Mouse (Mus musculus): ENCODE measurements at regions not wholly inside any gene's neighbourhood (a gene's known extent, or its start where the extent isn't known, plus 50 kb on each side); places are given as distances from the start of the nearest gene placed in this dataset.

GRCm38 (mm10) chr6:22523582-22524234, 167.7 kb upstream of the Fam3c start:
- no peak for TF ChIP-seq CTCF (IDR thresholded peaks at IDR 0.05; ENCODE audit: low read depth)
- DNase-seq (ENCODE audit: low spot score) = peak; percentile 25
- ATAC-seq = no peak
- no peak overlapping the region for H3K4me2 ChIP-seq (ENCODE audit: low read depth, low read length)
- peak overlapping the region; percentile 16; the same call in 1 of the 2 replicates for H3K27ac ChIP-seq
- H3K9ac ChIP-seq (replicated peaks; ENCODE audit: low read length) = no peak overlapping the region
- no peaks in the 10 kb centered on the region for H3K4me1 ChIP-seq (ENCODE audit: insufficient read depth, low read length)
- H3K4me3 ChIP-seq (ENCODE audit: low read length) = no peak overlapping the region
- H3K27me3 ChIP-seq (ENCODE audit: insufficient read depth, low read length) = no peaks in the 10 kb centered on the region
- WGBS = 73% methylated on average over 9 of the region's 9 CpGs
- no peaks in the 10 kb centered on the region for H3K9me3 ChIP-seq (ENCODE audit: low read length)
- H3K36me3 ChIP-seq (ENCODE audit: insufficient read depth, low read length) = no peaks in the 10 kb centered on the region

- ATAC-seq = no peak
- no peaks in the 10 kb centered on the region for H3K36me3 ChIP-seq (ENCODE audit: insufficient read depth, low read length)
- H3K9ac ChIP-seq (replicated peaks; ENCODE audit: low read length) = no peak overlapping the region
- DNase-seq (ENCODE audit: low spot score) = no peak
- 85% methylated on average over 1 of the region's 1 CpGs for WGBS
- TF ChIP-seq CTCF (IDR thresholded peaks at IDR 0.05; ENCODE audit: low read depth) = no peak
- no peak overlapping the region for H3K4me2 ChIP-seq (ENCODE audit: low read depth, low read length)
- H3K27me3 ChIP-seq (ENCODE audit: insufficient read depth, low read length) = no peaks in the 10 kb centered on the region
- no peaks in the 10 kb centered on the region for H3K4me1 ChIP-seq (ENCODE audit: insufficient read depth, low read length)
- no peak overlapping the region for H3K4me3 ChIP-seq (ENCODE audit: low read length)
- no peak overlapping the region for H3K27ac ChIP-seq
- H3K9me3 ChIP-seq (ENCODE audit: low read length) = no peaks in the 10 kb centered on the region
Observed at GRCm38 (mm10) chr6:22506871-22507270, 150.8 kb upstream of the Fam3c start.

GRCm38 (mm10) chr6:22497306-22497705, 141.3 kb upstream of the Fam3c start:
- H3K4me1 ChIP-seq (ENCODE audit: insufficient read depth, low read length) = no peaks in the 10 kb centered on the region
- H3K36me3 ChIP-seq (ENCODE audit: insufficient read depth, low read length) = no peaks in the 10 kb centered on the region
- no peaks in the 10 kb centered on the region for H3K9me3 ChIP-seq (ENCODE audit: low read length)
- no peaks in the 10 kb centered on the region for H3K27me3 ChIP-seq (ENCODE audit: insufficient read depth, low read length)
- ATAC-seq (no peak), DNase-seq (ENCODE audit: low spot score) (no peak)
- TF ChIP-seq CTCF (IDR thresholded peaks at IDR 0.05; ENCODE audit: low read depth) = no peak
- no peak overlapping the region for H3K9ac ChIP-seq (replicated peaks; ENCODE audit: low read length)
- H3K4me3 ChIP-seq (ENCODE audit: low read length) = no peak overlapping the region
- no peak overlapping the region for H3K4me2 ChIP-seq (ENCODE audit: low read depth, low read length)
- H3K27ac ChIP-seq = no peak overlapping the region
- 78% methylated on average over 9 of the region's 9 CpGs for WGBS

- no peaks in the 10 kb centered on the region for H3K4me1 ChIP-seq (ENCODE audit: insufficient read depth, low read length)
- ATAC-seq (no peak), DNase-seq (ENCODE audit: low spot score) (no peak)
- no peak overlapping the region for H3K4me3 ChIP-seq (ENCODE audit: low read length)
- no peaks in the 10 kb centered on the region for H3K27me3 ChIP-seq (ENCODE audit: insufficient read depth, low read length)
- H3K27ac ChIP-seq = no peak overlapping the region
- no peaks in the 10 kb centered on the region for H3K9me3 ChIP-seq (ENCODE audit: low read length)
- WGBS = 90% methylated on average over 1 of the region's 1 CpGs
- no peak overlapping the region for H3K9ac ChIP-seq (replicated peaks; ENCODE audit: low read length)
- H3K4me2 ChIP-seq (ENCODE audit: low read depth, low read length) = no peak overlapping the region
- TF ChIP-seq CTCF (IDR thresholded peaks at IDR 0.05; ENCODE audit: low read depth) = no peak
- H3K36me3 ChIP-seq (ENCODE audit: insufficient read depth, low read length) = no peaks in the 10 kb centered on the region
Observed at GRCm38 (mm10) chr6:22496471-22496870, 140.4 kb upstream of the Fam3c start.

GRCm38 (mm10) chr6:22493632-22494260, 137.7 kb upstream of the Fam3c start:
- DNase-seq (ENCODE audit: low spot score) (peak; percentile 91), ATAC-seq (peak; percentile 73)
- Histone ChIP-seq H3K27me3 (ENCODE audit: insufficient read depth, low read length) (no peaks in the 10 kb centered on the region), H3K4me1 (ENCODE audit: insufficient read depth, low read length) (no peaks in the 10 kb centered on the region), H3K27ac (no peak overlapping the region), H3K4me2 (ENCODE audit: low read depth, low read length) (no peak overlapping the region), H3K36me3 (ENCODE audit: insufficient read depth, low read length) (no peaks in the 10 kb centered on the region), H3K4me3 (ENCODE audit: low read length) (no peak overlapping the region), H3K9me3 (ENCODE audit: low read length) (no peaks in the 10 kb centered on the region), H3K9ac (replicated peaks; ENCODE audit: low read length) (no peak overlapping the region)
- TF ChIP-seq CTCF (IDR thresholded peaks at IDR 0.05; ENCODE audit: low read depth) = peak; percentile 79
- 40% methylated on average over 11 of the region's 11 CpGs for WGBS

- TF ChIP-seq CTCF (IDR thresholded peaks at IDR 0.05; ENCODE audit: low read depth) = no peak
- H3K4me1 ChIP-seq (ENCODE audit: insufficient read depth, low read length) = no peaks in the 10 kb centered on the region
- ATAC-seq (no peak), DNase-seq (ENCODE audit: low spot score) (no peak)
- H3K9ac ChIP-seq (replicated peaks; ENCODE audit: low read length) = no peak overlapping the region
- 87% methylated on average over 17 of the region's 17 CpGs for WGBS
- H3K4me2 ChIP-seq (ENCODE audit: low read depth, low read length) = no peak overlapping the region
- no peak overlapping the region for H3K27ac ChIP-seq
- H3K9me3 ChIP-seq (ENCODE audit: low read length) = no peaks in the 10 kb centered on the region
- H3K4me3 ChIP-seq (ENCODE audit: low read length) = no peak overlapping the region
- H3K36me3 ChIP-seq (ENCODE audit: insufficient read depth, low read length) = no peaks in the 10 kb centered on the region
- no peaks in the 10 kb centered on the region for H3K27me3 ChIP-seq (ENCODE audit: insufficient read depth, low read length)
Observed at GRCm38 (mm10) chr6:22492896-22493295, 136.9 kb upstream of the Fam3c start.

- ATAC-seq (no peak), DNase-seq (ENCODE audit: low spot score) (no peak)
- Histone ChIP-seq H3K4me2 (ENCODE audit: low read depth, low read length) (no peak overlapping the region), H3K36me3 (ENCODE audit: insufficient read depth, low read length) (no peaks in the 10 kb centered on the region), H3K4me3 (ENCODE audit: low read length) (no peak overlapping the region), H3K9me3 (ENCODE audit: low read length) (no peaks in the 10 kb centered on the region), H3K4me1 (ENCODE audit: insufficient read depth, low read length) (no peaks in the 10 kb centered on the region), H3K9ac (replicated peaks; ENCODE audit: low read length) (no peak overlapping the region), H3K27ac (no peak overlapping the region), H3K27me3 (ENCODE audit: insufficient read depth, low read length) (no peaks in the 10 kb centered on the region)
- WGBS = 87% methylated on average over 6 of the region's 6 CpGs
- no peak for TF ChIP-seq CTCF (IDR thresholded peaks at IDR 0.05; ENCODE audit: low read depth)
Observed at GRCm38 (mm10) chr6:22490762-22491161, 134.7 kb upstream of the Fam3c start.

All from hindbrain, postnatal 0 days (tissue).